Mouse (Mus musculus): ENCODE data around the gene Olfr155. TPM values are rescaled to one million over a fixed set of nuclear protein-coding genes. Genes with fewer than 3 reads are reported as not detected.

Gene Olfr155
- total and polyA plus RNA-seq, 3 experiments: not detected

GRCm38 (mm10) chr4:43840101-43840500 lies 11.3 kb upstream of the Olfr155 start, which contains the start of gene Olfr157:
Gene Olfr157 (minus strand): TSS chr4:43840201.
- no peak within 1 kb of the TSS for H3K4me3 ChIP-seq (ENCODE audit: control insufficient read depth in 1 of 2, insufficient read depth in 1 of 2, low read depth in 2 of 2, low read length in 2 of 2)

GRCm38 (mm10) chr4:43854101-43854500 lies 2.7 kb downstream of the Olfr155 start:
- DNase-seq (ENCODE audit: low read depth, low spot score): no peak
- H3K27me3 ChIP-seq (ENCODE audit: control insufficient read depth in 1 of 2, insufficient read depth in 2 of 2, low read length in 2 of 2): peaks cover 3% of the 10 kb centered on the region in 2 experiments; a peak in 2 of 4 replicates

More at GRCm38 (mm10) chr4:43840101-43840500, 11.3 kb upstream of the Olfr155 start, which contains the start of gene Olfr157:
- H3K27me3 ChIP-seq (ENCODE audit: control insufficient read depth in 1 of 2, insufficient read depth in 2 of 2, low read length in 2 of 2): peaks cover 0 to 2% of the 10 kb centered on the region in 2 experiments; a peak in 1 of 4 replicates
- no peak within 1 kb of the TSS for H3K9ac ChIP-seq (ENCODE audit: control insufficient read depth, low read depth, low read length, poor library complexity, severe bottlenecking)
- H3K79me2 ChIP-seq (ENCODE audit: control insufficient read depth, insufficient read depth, low read length, poor library complexity): no peaks in the 10 kb centered on the region
- H3K36me3 ChIP-seq (ENCODE audit: control insufficient read depth in 1 of 2, insufficient read depth in 2 of 2, low read length in 2 of 2): no peaks in the 10 kb centered on the region
- no peaks in the 10 kb centered on the region for H3K9me3 ChIP-seq (replicated peaks; ENCODE audit: insufficient read depth, low read length)
- TF ChIP-seq USF2 (IDR thresholded peaks at IDR 0.05; ENCODE audit: borderline replicate concordance in 1 of 2, insufficient read depth in 1 of 2, low read depth in 1 of 2, low read length in 2 of 2) (no peak), ELF1 (IDR thresholded peaks at IDR 0.05; ENCODE audit: low read depth, low read length) (no peak), JUND (IDR thresholded peaks at IDR 0.05; ENCODE audit: low read depth, low read length) (no peak), NRF1 (IDR thresholded peaks at IDR 0.05; ENCODE audit: insufficient read depth, low read depth, low read length, poor library complexity, severe bottlenecking) (no peak), ZNF384 (IDR thresholded peaks at IDR 0.05; ENCODE audit: low read depth, low read length) (no peak), TBP (IDR thresholded peaks at IDR 0.05; ENCODE audit: low read depth, low read length) (no peak), TCF12 (IDR thresholded peaks at IDR 0.05; ENCODE audit: low read depth, low read length) (no peak), NELFE (IDR thresholded peaks at IDR 0.05; ENCODE audit: low read depth, low read length) (no peak), TAL1 (IDR thresholded peaks at IDR 0.05; ENCODE audit: low read length) (no peak), ZC3H11A (IDR thresholded peaks at IDR 0.05; ENCODE audit: low read depth, low read length) (no peak), E2F4 (IDR thresholded peaks at IDR 0.05; ENCODE audit: borderline replicate concordance, low read depth, low read length) (no peak), MEF2A (IDR thresholded peaks at IDR 0.05; ENCODE audit: extremely low read depth, insufficient replicate concordance, low read depth, low read length, poor library complexity, severe bottlenecking) (no peak), CTCF (IDR thresholded peaks at IDR 0.05 in 2 of 3, conservative IDR thresholded peaks at IDR 0.05 in 1 of 3; ENCODE audit: control insufficient read depth in 1 of 3, insufficient read depth in 1 of 3, low read depth in 2 of 3, low read length in 3 of 3, poor library complexity in 1 of 3, severe bottlenecking in 1 of 3) (no peak), CHD2 (IDR thresholded peaks at IDR 0.05; ENCODE audit: low read length) (no peak)
- H3K4me1 ChIP-seq (ENCODE audit: control insufficient read depth in 1 of 2, insufficient read depth in 2 of 2, low read length in 2 of 2): no peaks in the 10 kb centered on the region
- H3K27ac ChIP-seq (ENCODE audit: control insufficient read depth, low read depth, low read length): no peak within 1 kb of the TSS
- DNase-seq (ENCODE audit: low read depth, low spot score): no peak

More at GRCm38 (mm10) chr4:43854101-43854500, 2.7 kb downstream of the Olfr155 start:
- no peak overlapping the region for H3K4me3 ChIP-seq (ENCODE audit: control insufficient read depth in 1 of 2, insufficient read depth in 1 of 2, low read depth in 2 of 2, low read length in 2 of 2)
- no peaks in the 10 kb centered on the region for H3K4me1 ChIP-seq (ENCODE audit: control insufficient read depth in 1 of 2, insufficient read depth in 2 of 2, low read length in 2 of 2)
- H3K9me3 ChIP-seq (replicated peaks; ENCODE audit: insufficient read depth, low read length): no peaks in the 10 kb centered on the region
- no peak overlapping the region for H3K9ac ChIP-seq (ENCODE audit: control insufficient read depth, low read depth, low read length, poor library complexity, severe bottlenecking)
- H3K36me3 ChIP-seq (ENCODE audit: control insufficient read depth in 1 of 2, insufficient read depth in 2 of 2, low read length in 2 of 2): no peaks in the 10 kb centered on the region
- TF ChIP-seq SIN3A (IDR thresholded peaks at IDR 0.05; ENCODE audit: low read length) (no peak), RCOR1 (IDR thresholded peaks at IDR 0.05; ENCODE audit: low read depth, low read length) (no peak), MAFK (IDR thresholded peaks at IDR 0.05; ENCODE audit: borderline replicate concordance, low read depth, low read length) (no peak)
- no peaks in the 10 kb centered on the region for H3K79me2 ChIP-seq (ENCODE audit: control insufficient read depth, insufficient read depth, low read length, poor library complexity)
- no peak overlapping the region for H3K27ac ChIP-seq (ENCODE audit: control insufficient read depth, low read depth, low read length)
